Mouse (Mus musculus): Measurements from ENCODE around the gene Syf2. TPM values are rescaled to one million over a fixed set of nuclear protein-coding genes. Genes with fewer than 3 reads are reported as not detected.

Syf2 gene
- polyA plus RNA-seq (2017; shearing (Covaris generic)) = 100 to 1,000 TPM; 192 to 260 TPM

DNA sequence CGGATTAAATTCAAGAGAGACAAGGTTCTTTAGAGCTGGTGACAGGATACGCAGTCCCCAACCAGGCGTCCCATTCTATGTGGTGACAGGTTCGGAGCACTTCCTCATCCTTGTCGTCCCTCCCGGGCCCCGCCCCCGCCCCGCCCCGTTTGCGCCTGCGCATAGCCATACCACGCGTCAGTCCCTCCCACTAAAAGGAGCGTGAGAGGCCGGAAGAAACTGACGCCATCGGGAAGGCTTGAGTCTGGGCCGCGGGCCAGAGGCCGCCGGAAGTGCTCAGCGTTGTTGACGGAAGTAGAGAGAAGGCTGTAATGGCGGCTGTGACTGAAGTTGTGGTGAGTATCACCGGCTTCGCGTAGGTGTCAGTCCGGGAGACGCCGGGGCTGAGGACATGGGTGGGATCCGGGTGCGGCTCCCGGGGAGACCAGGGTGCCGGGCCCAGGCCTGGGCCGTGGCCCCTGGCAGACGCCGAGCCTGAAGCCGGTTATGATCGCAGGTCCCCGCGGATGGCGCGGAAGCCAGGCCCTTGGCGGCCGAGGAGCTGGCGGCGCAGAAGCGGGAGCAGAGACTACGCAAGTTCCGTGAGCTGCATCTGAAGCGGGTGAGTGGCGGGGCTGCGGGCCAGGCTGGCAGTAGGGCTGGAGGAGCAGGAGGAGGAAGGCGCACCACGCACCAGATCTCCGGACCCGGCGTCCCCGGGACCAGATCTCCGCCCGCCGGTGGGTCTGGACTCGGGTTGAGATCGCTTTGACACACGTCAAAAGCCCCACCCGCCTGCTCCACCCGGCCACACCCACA lies at the start of gene Syf2:
TSS of gene Syf2 (plus strand) at position 215 of the 798 bp plus-strand sequence.

DNA sequence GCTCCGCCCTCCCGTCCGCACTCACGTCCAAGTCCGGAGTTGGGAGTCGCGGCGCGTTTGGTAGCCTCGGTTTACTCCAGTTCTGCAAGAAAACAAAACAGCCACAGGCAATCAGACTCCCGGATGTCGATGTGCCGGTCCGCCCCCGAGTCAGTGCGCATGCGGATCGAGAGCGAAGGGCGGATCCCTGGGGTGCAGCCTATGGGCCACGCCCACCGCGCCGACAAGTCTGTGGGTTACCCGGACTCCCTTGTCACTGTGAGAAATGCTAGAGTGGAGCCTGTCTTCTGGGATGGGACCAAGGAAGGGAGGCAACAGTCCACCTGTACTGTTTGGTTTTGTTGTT lies 15.9 kb upstream of the Syf2 start, which contains the start of gene Tmem50a:
TSS of gene Tmem50a (minus strand) at position 161 of the 346 bp plus-strand sequence.

GRCm38 (mm10) chr4:134923258-134924018 lies 7.3 kb upstream of the Syf2 start, which contains the start of gene Rsrp1:
Gene Rsrp1 (plus strand): TSS chr4:134923592.

Other genes starting within 250 kb of the Syf2 start
- 10 to 100 TPM in 1 of 2 experiments, 1 to 10 TPM in 1; 9.2 to 13.6 TPM for gene Man1c1, start 226.6 kb upstream of the Syf2 start, polyA plus RNA-seq (2017; shearing (Covaris generic))
- gene Ldlrap1, start 162.9 kb upstream of the Syf2 start, polyA plus RNA-seq (2017; shearing (Covaris generic)) = 10 to 100 TPM; 53.4 to 86.7 TPM
- gene Maco1, start 77.6 kb upstream of the Syf2 start, polyA plus RNA-seq (2017; shearing (Covaris generic)) = 10 to 100 TPM; 14.6 to 23.5 TPM
- gene Rhd, start 66.4 kb upstream of the Syf2 start, polyA plus RNA-seq (2017; shearing (Covaris generic)) = under 1 TPM; 0.11 to 0.49 TPM
- 100 to 1,000 TPM; 427 to 477 TPM for gene Tmem50a, start 15.9 kb upstream of the Syf2 start, polyA plus RNA-seq (2017; shearing (Covaris generic))
- 1,000 to 10,000 TPM in 1 of 2 experiments, 100 to 1,000 TPM in 1; 775 to 1,114 TPM for gene Rsrp1, start 7.3 kb upstream of the Syf2 start, polyA plus RNA-seq (2017; shearing (Covaris generic))
- 10 to 100 TPM; 26.0 to 54.6 TPM for gene Runx3, start 189.8 kb downstream of the Syf2 start, polyA plus RNA-seq (2017; shearing (Covaris generic))